Mouse (Mus musculus) macrophage (primary cell): ENCODE measurements around the gene Zfhx3. TPM values are rescaled to one million over a fixed set of nuclear protein-coding genes. Genes with fewer than 3 reads are reported as not detected.

Experiments used
- H3K27ac ChIP-seq: fragments of 350-480 bp; formaldehyde crosslinking; 2 replicates; pipeline ENCODE4 v1.9.0; 2021
- H3K36me3 ChIP-seq: fragments of 350-480 bp; formaldehyde crosslinking; 2 replicates; pipeline ENCODE4 v1.9.0; 2021; ENCODE audit errors: inconsistent target
- H3K4me3 ChIP-seq: fragments of 350-480 bp; formaldehyde crosslinking; 2 replicates; pipeline ENCODE4 v1.9.0; 2021; ENCODE audit errors: inconsistent target
- H3K79me2 ChIP-seq: fragments of 350-480 bp; formaldehyde crosslinking; 2 replicates; pipeline ENCODE4 v1.9.0; 2021; ENCODE audit errors: inconsistent target
- WGBS: methylation state at CpG from one replicate; pipeline ENCODE4 v1.1.7; 2026; ENCODE audit warnings: inconsistent platforms; ENCODE audit not compliant: missing documents; 5-methylcytosine and 5-hydroxymethylcytosine counted together
- polyA plus RNA-seq: library from polyadenylated mRNA; stranded (reverse); fragments of 250-400 nt; gene quantifications from 3 replicates; pipeline ENCODE4 v1.2.4, GENCODE M21; 2018; ENCODE audit warnings: inconsistent platforms

Gene Zfhx3
- polyA plus RNA-seq, 1 experiment from 2014 or later: 5.3 TPM

GRCm38 (mm10) chr8:108710607-108711489 lies 768.4 kb downstream of the Zfhx3 start:
- peaks cover 50% of the 10 kb centered on the region; the same call in 1 of the 2 replicates for H3K79me2 ChIP-seq
- H3K36me3 ChIP-seq: no peaks in the 10 kb centered on the region
- H3K27ac ChIP-seq: no peak overlapping the region
- no peak overlapping the region for H3K4me3 ChIP-seq
- whole genome bisulfite sequencing: 35% methylated on average over 7 of the region's 8 CpGs

GRCm38 (mm10) chr8:108711490-108711793 lies 769.0 kb downstream of the Zfhx3 start:
- 92% methylated on average over 5 of the region's 5 CpGs for WGBS
- no peak overlapping the region for H3K4me3 ChIP-seq

GRCm38 (mm10) chr8:108712001-108712411 lies 769.6 kb downstream of the Zfhx3 start:
- H3K4me3 ChIP-seq: no peak overlapping the region
- WGBS: 94% methylated on average over 14 of the region's 14 CpGs

More at GRCm38 (mm10) chr8:108711490-108711793, 769.0 kb downstream of the Zfhx3 start:
- Histone ChIP-seq H3K79me2 (peaks cover 56% of the 10 kb centered on the region; the same call in 1 of the 2 replicates), H3K27ac (no peak overlapping the region), H3K36me3 (no peaks in the 10 kb centered on the region)

GRCm38 (mm10) chr8:108712607-108713006 lies 770.2 kb downstream of the Zfhx3 start:
- WGBS: 100% methylated on average over 3 of the region's 4 CpGs
- H3K27ac ChIP-seq: no peak overlapping the region

More at GRCm38 (mm10) chr8:108712001-108712411, 769.6 kb downstream of the Zfhx3 start:
- Histone ChIP-seq H3K79me2 (peaks cover 61% of the 10 kb centered on the region; the same call in 1 of the 2 replicates), H3K27ac (no peak overlapping the region), H3K36me3 (no peaks in the 10 kb centered on the region)

GRCm38 (mm10) chr8:108713346-108714142 lies 771.1 kb downstream of the Zfhx3 start:
- WGBS: 81% methylated on average over 19 of the region's 19 CpGs
- peak overlapping the region; percentile 26; the same call in 1 of the 2 replicates for H3K4me3 ChIP-seq
- peaks cover 74% of the 10 kb centered on the region for H3K79me2 ChIP-seq
- H3K36me3 ChIP-seq: no peaks in the 10 kb centered on the region
- H3K27ac ChIP-seq: peak overlapping the region; percentile 33

More at GRCm38 (mm10) chr8:108712607-108713006, 770.2 kb downstream of the Zfhx3 start:
- H3K79me2 ChIP-seq: peaks cover 67% of the 10 kb centered on the region; the same call in 1 of the 2 replicates
- H3K36me3 ChIP-seq: no peaks in the 10 kb centered on the region
- no peak overlapping the region for H3K4me3 ChIP-seq

GRCm38 (mm10) chr8:108714143-108714635 lies 771.7 kb downstream of the Zfhx3 start:
- H3K4me3 ChIP-seq: peak overlapping the region; percentile 26; the same call in 1 of the 2 replicates
- WGBS: 4% methylated on average over 19 of the region's 21 CpGs
- H3K27ac ChIP-seq: peak overlapping the region; percentile 33
- H3K36me3 ChIP-seq: no peaks in the 10 kb centered on the region
- peaks cover 74% of the 10 kb centered on the region for H3K79me2 ChIP-seq

GRCm38 (mm10) chr8:108714636-108715415 lies 772.4 kb downstream of the Zfhx3 start:
- Histone ChIP-seq H3K4me3 (peak overlapping the region; percentile 28), H3K79me2 (peaks cover 74% of the 10 kb centered on the region), H3K36me3 (no peaks in the 10 kb centered on the region), H3K27ac (no peak overlapping the region)
- 3% methylated on average over 41 of the region's 84 CpGs for WGBS

- Histone ChIP-seq H3K79me2 (peaks cover 74% of the 10 kb centered on the region), H3K27ac (no peak overlapping the region), H3K36me3 (no peaks in the 10 kb centered on the region), H3K4me3 (peak overlapping the region; percentile 28)
- 42% methylated on average over 11 of the region's 11 CpGs for WGBS
Observed at GRCm38 (mm10) chr8:108715416-108715948, 773.0 kb downstream of the Zfhx3 start.

- Histone ChIP-seq H3K36me3 (no peaks in the 10 kb centered on the region), H3K4me3 (no peak overlapping the region), H3K79me2 (peaks cover 74% of the 10 kb centered on the region), H3K27ac (no peak overlapping the region)
- WGBS: 59% methylated on average over 5 of the region's 7 CpGs
Observed at GRCm38 (mm10) chr8:108716291-108716811, 773.9 kb downstream of the Zfhx3 start.

GRCm38 (mm10) chr8:108717545-108717944 lies 775.1 kb downstream of the Zfhx3 start:
- Histone ChIP-seq H3K79me2 (peaks cover 74% of the 10 kb centered on the region), H3K27ac (no peak overlapping the region), H3K4me3 (no peak overlapping the region), H3K36me3 (no peaks in the 10 kb centered on the region)
- 95% methylated on average over 8 of the region's 8 CpGs for WGBS

GRCm38 (mm10) chr8:108718031-108718430 lies 775.6 kb downstream of the Zfhx3 start:
- Histone ChIP-seq H3K36me3 (no peaks in the 10 kb centered on the region), H3K79me2 (peaks cover 70% of the 10 kb centered on the region), H3K27ac (no peak overlapping the region), H3K4me3 (no peak overlapping the region)
- 57% methylated on average over 6 of the region's 6 CpGs for WGBS

GRCm38 (mm10) chr8:108720840-108721239 lies 778.4 kb downstream of the Zfhx3 start:
- H3K36me3 ChIP-seq: no peaks in the 10 kb centered on the region
- peak overlapping the region; percentile 54; the same call in 1 of the 2 replicates for H3K4me3 ChIP-seq
- peaks cover 84% of the 10 kb centered on the region for H3K79me2 ChIP-seq
- peak overlapping the region; percentile 97 for H3K27ac ChIP-seq
- WGBS: 4% methylated on average over 4 of the region's 4 CpGs

GRCm38 (mm10) chr8:108722671-108723513 lies 780.4 kb downstream of the Zfhx3 start:
- peak overlapping the region; percentile 54 for H3K4me3 ChIP-seq
- H3K36me3 ChIP-seq: no peaks in the 10 kb centered on the region
- H3K79me2 ChIP-seq: peaks cover 83% of the 10 kb centered on the region
- peak overlapping the region; percentile 97 for H3K27ac ChIP-seq
- 4% methylated on average over 8 of the region's 8 CpGs for WGBS
